Mouse (Mus musculus) intestine, embryonic 16.5 days (tissue): Measurements from ENCODE around the gene Sbno2. TPM values are rescaled to one million over a fixed set of nuclear protein-coding genes. Genes with fewer than 3 reads are reported as not detected.

Experiments used
- ATAC-seq: fragments of 200-750 bp; cut with Nextera tagmentation; 2 replicates; pipeline ENCODE4 v1.8.0; 2017; ENCODE audit warnings: moderate TSS enrichment, moderate library complexity
- H3K27ac ChIP-seq: fragments of 300-500 bp; sonication (generic); 2 replicates; pipeline ENCODE4 v1.5.1; 2014; ENCODE audit warnings: mild to moderate bottlenecking, low read length
- H3K27me3 ChIP-seq: fragments of 300-500 bp; sonication (generic); replicated peaks from 2 replicates; pipeline ENCODE4 v1.6.1; 2014; ENCODE audit warnings: low read length, control low read depth, mixed read lengths; ENCODE audit not compliant: control insufficient read depth, insufficient read depth
- H3K36me3 ChIP-seq: fragments of 300-500 bp; sonication (generic); 2 replicates; pipeline ENCODE4 v1.6.1; 2014; ENCODE audit warnings: low read length, control low read depth; ENCODE audit not compliant: control insufficient read depth, insufficient read depth
- H3K4me1 ChIP-seq: fragments of 300-500 bp; sonication (generic); 2 replicates; pipeline ENCODE4 v1.6.1; 2014; ENCODE audit warnings: low read length, control low read depth, mixed read lengths; ENCODE audit not compliant: control insufficient read depth, insufficient read depth
- H3K4me2 ChIP-seq: fragments of 300-500 bp; sonication (generic); 2 replicates; pipeline ENCODE4 v1.6.1; 2014; ENCODE audit warnings: low read depth, low read length, control low read depth
- H3K4me3 ChIP-seq: fragments of 300-500 bp; sonication (generic); 2 replicates; pipeline ENCODE4 v1.5.1; 2014; ENCODE audit warnings: mild to moderate bottlenecking, low read length
- H3K9ac ChIP-seq: fragments of 300-500 bp; sonication (generic); 2 replicates; pipeline ENCODE4 v1.6.1; 2014; ENCODE audit warnings: low read depth, low read length
- H3K9me3 ChIP-seq: fragments of 300-500 bp; sonication (generic); 2 replicates; pipeline ENCODE4 v1.6.1; 2016; ENCODE audit warnings: low read length, control low read depth; ENCODE audit not compliant: control insufficient read depth
- whole genome bisulfite sequencing: fragments of 180-500 bp; shearing (Covaris S2); extraction: QIAGEN DNeasy Blood & Tissue Kit; methylation state at CpG from one replicate; pipeline ENCODE4 v1.1.7; 2014; 5-methylcytosine and 5-hydroxymethylcytosine counted together
- polyA plus RNA-seq: library from polyadenylated mRNA; unstranded; fragments of >200 nt; fragmentation: Nextera tagmentation; extraction: Ambion mirVana; gene quantifications from 2 replicates; pipeline ENCODE4 v1.2.1, GENCODE M21; 2015

Sbno2 gene
- polyA plus RNA-seq, 1 experiment from 2014 or later, result 13.4 TPM

GRCm38 (mm10) chr10:80030191-80030590 is 75.2 kb downstream of the Sbno2 start:
- Histone ChIP-seq H3K4me3 (no peak overlapping the region), H3K9me3 (no peaks in the 10 kb centered on the region), H3K27ac (no peak overlapping the region), H3K27me3 (no peaks in the 10 kb centered on the region), H3K4me2 (no peak overlapping the region), H3K36me3 (no peaks in the 10 kb centered on the region), H3K4me1 (peaks cover 36% of the 10 kb centered on the region), H3K9ac (no peak overlapping the region)
- no peak for ATAC-seq
- 85% methylated on average over 9 of the region's 9 CpGs for WGBS

- Histone ChIP-seq H3K4me3 (no peak overlapping the region), H3K27ac (no peak overlapping the region), H3K36me3 (no peaks in the 10 kb centered on the region), H3K4me2 (no peak overlapping the region), H3K9ac (no peak overlapping the region), H3K27me3 (no peaks in the 10 kb centered on the region), H3K4me1 (peaks cover 22% of the 10 kb centered on the region), H3K9me3 (no peaks in the 10 kb centered on the region)
- ATAC-seq, result no peak
- 93% methylated on average over 13 of the region's 13 CpGs for WGBS
Observed at GRCm38 (mm10) chr10:80028521-80028846, 76.9 kb downstream of the Sbno2 start.

- H3K4me1 ChIP-seq, result peaks cover 17% of the 10 kb centered on the region
- no peak overlapping the region for H3K9ac ChIP-seq
Observed at GRCm38 (mm10) chr10:80027681-80028520, 77.5 kb downstream of the Sbno2 start.

GRCm38 (mm10) chr10:80025889-80026288 is 79.5 kb downstream of the Sbno2 start:
- no peak overlapping the region for H3K4me3 ChIP-seq
- H3K36me3 ChIP-seq, result no peaks in the 10 kb centered on the region
- 57% methylated on average over 12 of the region's 12 CpGs for whole genome bisulfite sequencing
- H3K27me3 ChIP-seq, result no peaks in the 10 kb centered on the region
- no peaks in the 10 kb centered on the region for H3K9me3 ChIP-seq
- H3K4me2 ChIP-seq, result no peak overlapping the region
- peak; percentile 26; the same call in 1 of the 2 replicates for ATAC-seq
- no peak overlapping the region for H3K27ac ChIP-seq
- peak overlapping the region; percentile 17; the same call in 1 of the 2 replicates for H3K9ac ChIP-seq
- H3K4me1 ChIP-seq, result peaks cover 13% of the 10 kb centered on the region

More at GRCm38 (mm10) chr10:80027681-80028520, 77.5 kb downstream of the Sbno2 start:
- Histone ChIP-seq H3K27ac (no peak overlapping the region), H3K27me3 (no peaks in the 10 kb centered on the region), H3K4me3 (no peak overlapping the region), H3K9me3 (no peaks in the 10 kb centered on the region), H3K4me2 (no peak overlapping the region), H3K36me3 (no peaks in the 10 kb centered on the region)
- WGBS, result 62% methylated on average over 20 of the region's 20 CpGs
- ATAC-seq, result peak; percentile 58

- H3K4me2 ChIP-seq, result no peak overlapping the region
- no peaks in the 10 kb centered on the region for H3K9me3 ChIP-seq
- no peaks in the 10 kb centered on the region for H3K36me3 ChIP-seq
- whole genome bisulfite sequencing, result 69% methylated on average over 10 of the region's 10 CpGs
- no peak overlapping the region for H3K27ac ChIP-seq
- H3K9ac ChIP-seq, result peak overlapping the region; percentile 17; the same call in 1 of the 2 replicates
- peaks cover 16% of the 10 kb centered on the region for H3K4me1 ChIP-seq
- no peak overlapping the region for H3K4me3 ChIP-seq
- H3K27me3 ChIP-seq, result no peaks in the 10 kb centered on the region
- no peak; the same call in 1 of the 2 replicates for ATAC-seq
Observed at GRCm38 (mm10) chr10:80025463-80025862, 79.9 kb downstream of the Sbno2 start.

GRCm38 (mm10) chr10:80025044-80025347 is 80.4 kb downstream of the Sbno2 start:
- H3K4me1 ChIP-seq, result peaks cover 17% of the 10 kb centered on the region
- no peaks in the 10 kb centered on the region for H3K27me3 ChIP-seq
- 59% methylated on average over 4 of the region's 4 CpGs for WGBS
- no peaks in the 10 kb centered on the region for H3K9me3 ChIP-seq
- H3K27ac ChIP-seq, result no peak overlapping the region
- no peak overlapping the region for H3K4me2 ChIP-seq
- no peak for ATAC-seq
- H3K36me3 ChIP-seq, result no peaks in the 10 kb centered on the region
- no peak overlapping the region for H3K4me3 ChIP-seq
- H3K9ac ChIP-seq, result no peak overlapping the region

- Histone ChIP-seq H3K36me3 (no peaks in the 10 kb centered on the region), H3K27ac (no peak overlapping the region), H3K9ac (no peak overlapping the region), H3K4me3 (no peak overlapping the region), H3K27me3 (no peaks in the 10 kb centered on the region), H3K9me3 (no peaks in the 10 kb centered on the region), H3K4me1 (peaks cover 20% of the 10 kb centered on the region), H3K4me2 (no peak overlapping the region)
- no peak for ATAC-seq
- 78% methylated on average over 15 of the region's 15 CpGs for WGBS
Observed at GRCm38 (mm10) chr10:80024229-80025043, 80.9 kb downstream of the Sbno2 start.

- Histone ChIP-seq H3K4me3 (no peak overlapping the region), H3K4me2 (no peak overlapping the region), H3K27me3 (no peaks in the 10 kb centered on the region), H3K9ac (no peak overlapping the region), H3K27ac (no peak overlapping the region), H3K4me1 (peaks cover 27% of the 10 kb centered on the region), H3K9me3 (no peaks in the 10 kb centered on the region), H3K36me3 (no peaks in the 10 kb centered on the region)
- ATAC-seq, result no peak
- WGBS, result 75% methylated on average over 5 of the region's 5 CpGs
Observed at GRCm38 (mm10) chr10:80023758-80024157, 81.6 kb downstream of the Sbno2 start.

- H3K9ac ChIP-seq, result no peak overlapping the region
- 97% methylated on average over 8 of the region's 8 CpGs for WGBS
- no peak overlapping the region for H3K4me2 ChIP-seq
- no peaks in the 10 kb centered on the region for H3K27me3 ChIP-seq
- no peak for ATAC-seq
- H3K9me3 ChIP-seq, result no peaks in the 10 kb centered on the region
- H3K4me1 ChIP-seq, result peaks cover 26% of the 10 kb centered on the region
- no peak overlapping the region for H3K27ac ChIP-seq
- no peak overlapping the region for H3K4me3 ChIP-seq
- no peaks in the 10 kb centered on the region for H3K36me3 ChIP-seq
Observed at GRCm38 (mm10) chr10:80022806-80023205, 82.6 kb downstream of the Sbno2 start.
